Mouse (Mus musculus): ENCODE results near the gene Wsb1. TPM values are rescaled to one million over a fixed set of nuclear protein-coding genes. Genes with fewer than 3 reads are reported as not detected.

Wsb1 gene
- total and polyA plus RNA-seq, 3 experiments: 48.8 to 90.9 (median 57.0) TPM

DNA sequence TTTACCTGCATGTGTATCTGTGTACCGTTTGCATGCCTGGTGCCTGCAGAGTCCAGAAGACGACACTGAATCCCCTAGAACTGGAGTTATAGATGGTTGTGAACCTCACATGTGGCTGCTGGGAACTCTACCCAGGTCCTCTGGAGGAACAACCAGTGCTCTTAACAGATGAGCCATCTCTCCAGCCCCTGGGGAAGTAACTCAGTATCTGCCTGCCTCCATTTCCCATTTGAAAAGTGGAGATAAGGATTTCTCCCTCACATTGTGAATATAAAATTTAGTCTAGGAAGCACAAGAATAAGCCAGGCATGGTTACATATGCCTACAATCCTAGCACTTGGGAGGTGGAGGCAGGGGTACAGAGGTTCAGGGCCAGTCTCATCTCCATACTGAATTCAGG, 64.2 kb downstream of the Wsb1 start:
- no peaks in the 10 kb centered on the region for H3K27me3 ChIP-seq (ENCODE audit: control insufficient read depth in 1 of 2, insufficient read depth in 2 of 2, low read length in 2 of 2)
- H3K79me2 ChIP-seq (ENCODE audit: control insufficient read depth, insufficient read depth, low read length, poor library complexity): no peaks in the 10 kb centered on the region
- H3K4me1 ChIP-seq (ENCODE audit: control insufficient read depth in 1 of 2, insufficient read depth in 2 of 2, low read length in 2 of 2): peaks cover 0 to 16% of the 10 kb centered on the region in 2 experiments; a peak in 3 of 4 replicates
- H3K9ac ChIP-seq (ENCODE audit: control insufficient read depth, low read depth, low read length, poor library complexity, severe bottlenecking): no peak overlapping the region
- peaks cover 0 to 5% of the 10 kb centered on the region in 2 experiments; a peak in 1 of 4 replicates for H3K36me3 ChIP-seq (ENCODE audit: control insufficient read depth in 1 of 2, insufficient read depth in 2 of 2, low read length in 2 of 2)
- peak; percentile 47; the same call in 1 of the 2 replicates for TF ChIP-seq RCOR1 (IDR thresholded peaks at IDR 0.05; ENCODE audit: low read depth, low read length)
- no peak for TF ChIP-seq POLR2AphosphoS2 (IDR thresholded peaks at IDR 0.05; ENCODE audit: low read length)
- no peak for TF ChIP-seq SMC3 (IDR thresholded peaks at IDR 0.05; ENCODE audit: low read depth, low read length)
- TF ChIP-seq GATA1 (IDR thresholded peaks at IDR 0.05; ENCODE audit: low read depth, low read length): peak; percentile 84
- no peak for TF ChIP-seq KAT2A (conservative IDR thresholded peaks at IDR 0.05; ENCODE audit: low read depth, low read length)
- peak; percentile 69 to 82 for TF ChIP-seq EP300 (IDR thresholded peaks at IDR 0.05; ENCODE audit: low read depth in 1 of 2, low read length in 2 of 2)
- 0 out of 2 replicates have a peak, but pooled peaks have one; percentile 12 for TF ChIP-seq TBP (IDR thresholded peaks at IDR 0.05; ENCODE audit: low read depth, low read length)
- TF ChIP-seq UBTF (IDR thresholded peaks at IDR 0.05; ENCODE audit: borderline replicate concordance, insufficient read depth, low read depth, low read length): no peak
- TF ChIP-seq ELF1 (IDR thresholded peaks at IDR 0.05; ENCODE audit: low read depth, low read length): no peak
- 0 out of 2 replicates have a peak, but pooled peaks have one; percentile 64 for TF ChIP-seq TCF12 (IDR thresholded peaks at IDR 0.05; ENCODE audit: low read depth, low read length)
- no peak overlapping the region for H3K27ac ChIP-seq (ENCODE audit: control insufficient read depth, low read depth, low read length)
- no peak overlapping the region for H3K4me3 ChIP-seq (ENCODE audit: control insufficient read depth in 1 of 2, insufficient read depth in 1 of 2, low read depth in 2 of 2, low read length in 2 of 2)
- peak; percentile 51 for DNase-seq (ENCODE audit: low read depth, low spot score)
- no peaks in the 10 kb centered on the region for H3K9me3 ChIP-seq (replicated peaks; ENCODE audit: insufficient read depth, low read length)

Other genes starting within 250 kb of the Wsb1 start
- 9.7 and 10.5 TPM in 2 replicates for gene Ksr1, start 108.3 kb downstream of the Wsb1 start, total RNA-seq (2012; rRNA removed)
- 10 to 100 TPM in 1 of 2 experiments, not detected in 1; 18.4 TPM for gene Ksr1, start 108.3 kb downstream of the Wsb1 start, polyA plus RNA-seq (2012; ENCODE audit: insufficient read depth in 1 of 2, insufficient read length in 2 of 2, low read depth in 1 of 2, low replicate concordance in 2 of 2, missing spikeins in 1 of 2)
- not detected in 2 replicates for gene Gm9964, start 42.2 kb upstream of the Wsb1 start, total RNA-seq (2012; rRNA removed)
- not detected for gene Gm9964, start 42.2 kb upstream of the Wsb1 start, polyA plus RNA-seq (2012; ENCODE audit: insufficient read depth in 1 of 2, insufficient read length in 2 of 2, low read depth in 1 of 2, low replicate concordance in 2 of 2, missing spikeins in 1 of 2)
- gene Nf1, start 85.0 kb upstream of the Wsb1 start, total RNA-seq (2012; rRNA removed): 13.2 and 14.8 TPM in 2 replicates
- gene Nf1, start 85.0 kb upstream of the Wsb1 start, polyA plus RNA-seq (2012; ENCODE audit: insufficient read depth in 1 of 2, insufficient read length in 2 of 2, low read depth in 1 of 2, low replicate concordance in 2 of 2, missing spikeins in 1 of 2): 100 to 1,000 TPM in 1 of 2 experiments, 10 to 100 TPM in 1; 20.3 to 108 TPM
- not detected in 2 replicates for gene Omg, start 249.4 kb upstream of the Wsb1 start, total RNA-seq (2012; rRNA removed)
- under 1 TPM in 1 of 2 experiments, not detected in 1; 0.21 TPM for gene Omg, start 249.4 kb upstream of the Wsb1 start, polyA plus RNA-seq (2012; ENCODE audit: insufficient read depth in 1 of 2, insufficient read length in 2 of 2, low read depth in 1 of 2, low replicate concordance in 2 of 2, missing spikeins in 1 of 2)

Data from MEL (cell line).